Mouse (Mus musculus) retina, embryonic 14.5 days (tissue): ENCODE measurements around the gene Ulk1.
A peak's percentile ranks its signal among the peaks of the same experiment; 100 is the strongest.
"Not testable (repeated sequence)": the region's sequence is repeated elsewhere in the genome, so short reads cannot be mapped to it uniquely, and the experiment has no call there.

Experiments used
- DNase-seq: peaks from one replicate; pipeline ENCODE4 v3.0.0-alpha.2; 2015; ENCODE audit warnings: low spot score

Ulk1 gene

GRCm38 (mm10) chr5:110804012-110804743 is 5.7 kb downstream of the Ulk1 start:
- DNase-seq = no peak

GRCm38 (mm10) chr5:110802809-110803208 is 7.1 kb downstream of the Ulk1 start:
- DNase-seq = no peak

- no peak for DNase-seq
Observed at GRCm38 (mm10) chr5:110802186-110802585, 7.7 kb downstream of the Ulk1 start.

- no peak for DNase-seq
Observed at GRCm38 (mm10) chr5:110801036-110801624, 8.8 kb downstream of the Ulk1 start.

GRCm38 (mm10) chr5:110797696-110798095 is 12.2 kb downstream of the Ulk1 start:
- DNase-seq = no peak

- no peak for DNase-seq
Observed at GRCm38 (mm10) chr5:110794363-110794762, 15.5 kb downstream of the Ulk1 start.

- DNase-seq = peak; percentile 72
Observed at GRCm38 (mm10) chr5:110788684-110789083, 21.2 kb downstream of the Ulk1 start.

- DNase-seq = no peak
Observed at GRCm38 (mm10) chr5:110786081-110786835, 23.6 kb downstream of the Ulk1 start.

GRCm38 (mm10) chr5:110783150-110783549 is 26.7 kb downstream of the Ulk1 start:
- no peak for DNase-seq

- DNase-seq = no peak
Observed at GRCm38 (mm10) chr5:110781529-110782238, 28.2 kb downstream of the Ulk1 start.

GRCm38 (mm10) chr5:110780761-110781528 is 29.0 kb downstream of the Ulk1 start:
- no peak for DNase-seq

- peak; percentile 93 for DNase-seq
Observed at GRCm38 (mm10) chr5:110779998-110780760, 29.7 kb downstream of the Ulk1 start, which contains the start of gene Pus1. Gene Pus1, minus strand, starts transcription at chr5:110780659.

GRCm38 (mm10) chr5:110779276-110779997 is 30.5 kb downstream of the Ulk1 start:
- DNase-seq = no peak

GRCm38 (mm10) chr5:110778263-110778662 is 31.6 kb downstream of the Ulk1 start:
- no peak for DNase-seq

- DNase-seq = no peak
Observed at GRCm38 (mm10) chr5:110776141-110776540, 33.8 kb downstream of the Ulk1 start.

GRCm38 (mm10) chr5:110774511-110774910 is 35.4 kb downstream of the Ulk1 start:
- no peak for DNase-seq

- not testable (repeated sequence) for DNase-seq
Observed at GRCm38 (mm10) chr5:110772945-110773344, 37.0 kb downstream of the Ulk1 start.

GRCm38 (mm10) chr5:110770448-110771158 is 39.3 kb downstream of the Ulk1 start, which contains the start of gene Ep400:
Gene Ep400, minus strand, starts transcription at chr5:110770717.
- peak; percentile 100 for DNase-seq

- peak; percentile 67 for DNase-seq
Observed at GRCm38 (mm10) chr5:110770031-110770445, 39.9 kb downstream of the Ulk1 start.
